Mouse (Mus musculus): ENCODE data around the gene March10.
A peak's percentile ranks its signal among the peaks of the same experiment; 100 is the strongest.

March10 gene

GRCm38 (mm10) chr11:105353891-105354280 lies 102.6 kb downstream of the March10 start:
- no peak for DNase-seq (ENCODE audit: low read depth, low spot score)

- no peak for DNase-seq (ENCODE audit: low read depth, low spot score)
Measured at GRCm38 (mm10) chr11:105352954-105353890, 103.3 kb downstream of the March10 start.

- no peak for DNase-seq (ENCODE audit: low read depth, low spot score)
Measured at GRCm38 (mm10) chr11:105352152-105352551, 104.4 kb downstream of the March10 start.

DNA sequence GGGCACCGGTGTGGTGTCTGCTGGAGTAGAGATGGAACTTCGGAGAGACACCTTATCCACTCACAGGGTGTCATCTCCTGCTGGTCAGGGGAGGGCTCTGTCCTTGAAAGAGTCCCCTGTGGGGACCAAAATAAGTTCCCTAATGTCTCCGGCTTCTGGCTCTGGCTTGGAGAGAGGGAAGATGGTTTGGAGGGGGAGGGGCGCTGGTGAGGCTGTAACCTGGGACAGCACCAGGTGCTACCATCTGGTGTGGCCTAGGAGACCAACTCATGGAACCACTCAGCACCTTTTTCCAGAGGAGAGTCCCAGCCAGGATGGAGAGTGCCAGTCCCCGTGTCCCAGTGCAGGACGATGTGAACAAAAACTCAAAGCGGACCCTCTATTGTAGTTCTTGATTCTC lies 105.9 kb downstream of the March10 start:
- no peak for DNase-seq (ENCODE audit: low read depth, low spot score)

GRCm38 (mm10) chr11:105349780-105350324 lies 106.7 kb downstream of the March10 start:
- DNase-seq (ENCODE audit: low read depth, low spot score) = no peak

DNA sequence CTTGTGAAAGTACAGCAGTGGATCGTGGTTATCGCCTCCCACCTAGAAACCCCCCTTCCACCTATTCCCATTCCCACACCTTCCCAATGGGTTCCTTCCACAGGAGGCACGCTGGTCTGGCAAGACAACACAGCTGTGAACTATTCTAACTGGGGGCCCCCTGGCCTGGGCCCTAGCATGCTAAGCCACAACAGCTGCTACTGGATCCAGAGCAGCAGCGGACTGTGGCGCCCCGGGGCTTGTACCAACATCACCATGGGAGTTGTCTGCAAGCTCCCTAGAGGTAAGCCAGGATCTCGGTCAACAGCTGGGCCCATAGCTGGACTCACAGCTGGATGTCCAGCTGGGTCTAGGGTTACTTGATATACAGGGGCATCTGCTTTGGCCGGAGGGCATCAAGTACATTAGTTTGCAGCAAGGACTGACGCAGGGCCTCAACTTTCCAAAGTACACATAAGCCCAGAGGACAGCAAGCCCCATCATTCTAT lies 108.0 kb downstream of the March10 start:
- DNase-seq (ENCODE audit: low read depth, low spot score) = no peak

- DNase-seq (ENCODE audit: low read depth, low spot score) = peak; percentile 86
Measured at GRCm38 (mm10) chr11:105347162-105348161, 109.1 kb downstream of the March10 start.

- peak; percentile 60 for DNase-seq (ENCODE audit: low read depth, low spot score)
Measured at GRCm38 (mm10) chr11:105345284-105345683, 111.3 kb downstream of the March10 start.

- no peak for DNase-seq (ENCODE audit: low read depth, low spot score)
Measured at GRCm38 (mm10) chr11:105338596-105339390, 117.7 kb downstream of the March10 start.

DNA sequence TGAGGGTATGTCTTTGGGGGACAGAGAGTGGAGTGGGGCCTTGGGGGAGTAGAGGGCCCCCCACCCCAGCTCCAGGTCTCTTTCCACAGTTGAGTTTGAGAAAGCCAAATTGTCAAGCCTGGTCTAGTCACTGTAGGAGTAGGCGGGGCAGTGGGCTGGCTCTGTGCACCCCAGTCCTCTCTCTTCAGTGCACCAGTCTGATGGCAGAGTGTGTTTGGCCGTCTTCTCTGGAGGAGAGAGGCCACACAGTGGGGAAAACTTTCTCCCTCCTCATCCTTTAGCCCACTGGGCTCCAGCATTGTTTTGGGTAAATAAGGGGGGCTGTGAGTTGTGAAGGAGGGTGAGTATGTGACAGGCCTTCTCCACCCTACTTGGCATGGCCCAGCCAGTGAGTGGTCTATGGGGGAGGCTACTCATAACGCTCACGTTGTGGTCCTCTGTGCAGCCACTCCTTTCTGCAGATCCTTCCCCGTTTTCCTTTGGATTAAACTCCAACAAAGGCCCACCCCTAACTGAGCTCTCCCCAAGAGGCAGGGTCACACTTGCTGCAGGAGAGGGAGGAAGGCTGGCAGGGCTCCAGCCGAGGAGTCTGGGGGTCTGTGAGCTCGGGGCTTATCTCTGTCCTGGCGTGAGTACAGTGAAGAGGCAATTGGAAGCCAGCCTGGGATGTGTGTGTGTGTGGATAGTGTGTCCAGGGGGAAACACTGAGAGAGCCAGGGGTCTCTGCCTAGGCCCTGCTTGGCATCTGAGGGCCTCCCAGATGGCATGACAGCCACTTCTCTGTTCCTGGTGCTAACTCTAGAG lies 122.5 kb downstream of the March10 start:
- DNase-seq (ENCODE audit: low read depth, low spot score) = no peak

GRCm38 (mm10) chr11:105332468-105332867 lies 124.1 kb downstream of the March10 start:
- DNase-seq (ENCODE audit: low read depth, low spot score) = peak; percentile 58

- DNase-seq (ENCODE audit: low read depth, low spot score) = no peak
Measured at GRCm38 (mm10) chr11:105331732-105332131, 124.8 kb downstream of the March10 start.

DNA sequence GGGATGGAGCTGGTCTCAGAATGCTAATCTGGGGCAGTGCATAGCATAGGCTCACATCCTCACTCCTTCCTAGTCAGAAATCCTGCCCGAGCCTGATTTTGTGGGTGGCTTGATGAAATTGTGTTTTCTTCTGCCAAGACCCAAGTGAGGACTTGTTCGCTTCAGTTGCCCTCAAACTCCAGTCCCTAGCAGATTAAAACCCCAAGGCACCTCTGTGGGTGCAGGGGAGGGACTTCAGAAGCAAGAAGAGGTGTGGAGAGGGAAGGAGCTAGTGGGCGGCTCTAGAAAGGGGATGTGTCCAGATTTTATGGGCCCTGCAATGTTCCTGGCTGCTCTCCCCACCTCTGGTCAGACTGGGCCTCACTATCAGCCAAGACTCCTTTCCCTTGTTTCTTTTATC lies 125.4 kb downstream of the March10 start:
- no peak for DNase-seq (ENCODE audit: low read depth, low spot score)

DNA sequence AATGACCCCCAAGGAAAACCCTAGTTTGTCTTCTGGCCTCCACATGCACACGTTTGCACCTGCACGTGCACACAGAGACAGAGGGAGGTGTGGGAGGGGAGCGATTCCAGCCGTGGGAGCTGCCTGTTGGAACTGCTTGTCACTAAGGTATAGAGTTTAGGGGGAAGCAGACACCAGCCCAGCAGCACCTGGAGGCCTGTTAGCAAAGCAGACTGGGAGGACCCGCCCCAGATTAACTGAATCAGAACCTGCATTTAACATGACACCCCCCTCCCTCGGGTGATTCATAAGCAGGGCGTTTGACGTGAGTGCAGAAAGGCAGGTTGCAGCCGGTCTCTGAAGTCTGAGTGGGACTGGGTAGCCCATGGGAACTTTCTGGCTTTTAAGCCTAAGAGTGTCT lies 126.6 kb downstream of the March10 start:
- DNase-seq (ENCODE audit: low read depth, low spot score) = no peak

GRCm38 (mm10) chr11:105327101-105327500 lies 129.4 kb downstream of the March10 start:
- DNase-seq (ENCODE audit: low read depth, low spot score) = no peak

DNA sequence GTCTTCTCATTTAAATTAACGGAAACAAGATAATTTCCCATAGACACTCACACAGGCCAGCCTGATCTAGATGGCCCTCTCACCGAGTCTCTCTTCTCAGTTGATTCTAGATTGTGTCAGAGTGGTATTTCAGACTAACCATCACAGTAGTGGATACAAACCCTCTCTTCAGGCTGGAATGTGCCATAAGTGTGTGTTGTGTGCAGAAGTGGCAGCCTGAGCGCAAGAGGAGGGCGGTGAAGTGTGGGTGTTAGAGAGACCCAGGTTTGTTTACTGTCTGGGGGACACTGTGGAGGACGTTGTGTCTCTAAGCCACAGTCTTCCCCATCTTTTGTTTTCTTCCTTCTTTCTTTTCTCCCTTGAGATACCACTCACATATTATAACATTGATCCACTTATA lies 133.0 kb downstream of the March10 start:
- DNase-seq (ENCODE audit: low read depth, low spot score) = no peak

GRCm38 (mm10) chr11:105321090-105321489 lies 135.4 kb downstream of the March10 start:
- DNase-seq (ENCODE audit: low read depth, low spot score) = peak; percentile 28

DNA sequence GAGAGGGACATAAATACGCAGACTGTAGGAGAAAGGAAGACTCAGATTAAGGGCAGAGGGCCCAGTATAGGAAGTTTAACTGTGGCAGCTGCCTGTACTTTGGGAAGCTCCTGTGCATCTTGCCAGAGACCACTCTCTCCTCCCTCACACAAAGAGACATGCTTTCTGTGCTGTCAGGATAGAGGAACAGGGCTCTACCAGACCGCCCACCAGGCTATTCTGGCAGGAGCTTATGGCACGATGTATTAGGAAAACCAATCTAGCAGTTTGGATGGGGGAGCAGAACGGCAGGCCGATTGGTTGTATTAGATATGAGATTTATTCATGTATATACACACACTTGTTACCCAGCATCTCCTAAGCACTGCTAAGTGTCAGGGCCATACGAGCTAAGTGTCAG lies 138.8 kb downstream of the March10 start:
- DNase-seq (ENCODE audit: low read depth, low spot score) = no peak

- no peak for DNase-seq (ENCODE audit: low read depth, low spot score)
Measured at GRCm38 (mm10) chr11:105316121-105316520, 140.4 kb downstream of the March10 start.

DNA sequence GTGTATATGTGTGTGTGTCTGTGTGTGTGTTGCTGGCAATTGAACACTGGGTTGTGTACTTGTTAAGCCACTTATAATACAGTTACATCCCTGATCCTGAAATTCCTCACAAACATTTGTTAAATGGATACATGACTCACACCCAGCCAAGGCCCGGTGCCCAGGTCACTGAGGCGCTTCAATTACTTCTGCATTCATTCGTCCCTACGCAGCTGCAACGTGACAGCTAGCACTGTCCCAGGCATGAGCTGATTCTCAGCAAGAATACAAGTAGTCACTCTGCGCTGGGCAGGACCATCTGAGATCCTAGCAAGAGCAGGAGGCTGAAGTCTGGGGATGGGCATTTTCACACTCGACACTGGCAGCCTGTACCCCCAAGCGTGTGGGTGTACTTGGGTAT lies 141.2 kb downstream of the March10 start:
- DNase-seq (ENCODE audit: low read depth, low spot score) = peak; percentile 26
